Mouse (Mus musculus): ENCODE results near the gene 2410131K14Rik. TPM values are rescaled to one million over a fixed set of nuclear protein-coding genes. Genes with fewer than 3 reads are reported as not detected.

The 2410131K14Rik gene
- polyA plus RNA-seq, 1 experiment from 2014 or later, result 1.2 TPM

DNA sequence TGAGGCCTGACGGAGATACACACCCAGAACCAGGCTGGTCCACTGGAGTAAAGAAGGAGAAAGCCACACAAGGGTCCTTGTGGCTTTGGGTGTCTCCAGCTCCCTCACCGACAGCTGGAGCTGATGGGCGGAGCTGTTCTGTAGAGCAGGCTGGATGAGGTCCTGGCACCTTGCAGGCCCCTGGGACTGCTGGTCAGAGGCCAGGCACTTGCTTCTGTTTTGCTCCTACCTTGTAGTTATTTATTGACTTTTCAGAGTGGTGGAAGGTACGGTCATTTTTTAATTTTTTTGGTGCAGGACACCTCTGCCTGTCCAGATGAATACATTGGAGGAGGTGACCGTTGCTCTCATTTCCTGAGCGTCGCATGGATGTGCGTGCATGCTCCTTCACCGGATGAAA, 16.2 kb downstream of the 2410131K14Rik start:
- Histone ChIP-seq H3K9me3 (replicated peaks) (no peaks in the 10 kb centered on the region), H3K27me3 (no peaks in the 10 kb centered on the region), H3K9ac (no peak overlapping the region), H3K4me3 (replicated peaks) (no peak overlapping the region), H3K4me1 (replicated peaks) (peaks cover 7% of the 10 kb centered on the region; the same call in 1 of the 2 replicates), H3K36me3 (replicated peaks) (peaks cover 11% of the 10 kb centered on the region; the same call in 1 of the 2 replicates), H3K27ac (replicated peaks) (no peak overlapping the region), H3K4me2 (no peak overlapping the region)
- WGBS (ENCODE audit: insufficient replicate concordance), result 80% methylated on average over 9 of the region's 9 CpGs
- no peak for ATAC-seq (ENCODE audit: insufficient read depth)

GRCm38 (mm10) chr5:118262418-118262817, 17.4 kb downstream of the 2410131K14Rik start:
- peaks cover 11% of the 10 kb centered on the region; the same call in 1 of the 2 replicates for H3K4me1 ChIP-seq (replicated peaks)
- no peak overlapping the region for H3K9ac ChIP-seq
- H3K4me2 ChIP-seq, result no peak overlapping the region
- 0 out of 2 replicates have a peak, but pooled peaks cover 9% of the 10 kb centered on the region for H3K36me3 ChIP-seq (replicated peaks)
- no peak overlapping the region for H3K27ac ChIP-seq (replicated peaks)
- H3K9me3 ChIP-seq (replicated peaks), result no peaks in the 10 kb centered on the region
- WGBS (ENCODE audit: insufficient replicate concordance), result 71% methylated on average over 8 of the region's 8 CpGs
- H3K4me3 ChIP-seq (replicated peaks), result no peak overlapping the region
- H3K27me3 ChIP-seq, result no peaks in the 10 kb centered on the region
- ATAC-seq (ENCODE audit: insufficient read depth), result no peak

DNA sequence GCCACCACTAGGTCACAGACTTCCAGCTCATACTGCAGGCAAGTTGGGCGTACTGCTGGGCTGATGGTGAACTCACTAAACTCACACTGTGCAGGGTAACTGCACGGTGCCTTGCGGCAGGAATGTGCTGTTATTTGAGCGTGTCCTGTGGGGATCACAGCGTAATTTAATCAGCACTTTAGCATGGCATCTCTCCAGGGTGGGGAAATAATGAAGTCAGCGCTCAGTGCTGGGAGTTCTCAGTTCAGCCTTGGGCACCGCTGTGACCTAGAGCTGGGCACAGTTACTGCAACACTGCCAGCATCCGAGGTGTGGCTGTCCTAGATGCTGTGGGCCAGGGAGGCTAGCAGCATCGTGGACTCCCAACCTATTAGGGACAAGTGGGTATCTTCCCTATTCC, 19.3 kb downstream of the 2410131K14Rik start:
- no peak overlapping the region for H3K27ac ChIP-seq (replicated peaks)
- ATAC-seq (ENCODE audit: insufficient read depth), result no peak

DNA sequence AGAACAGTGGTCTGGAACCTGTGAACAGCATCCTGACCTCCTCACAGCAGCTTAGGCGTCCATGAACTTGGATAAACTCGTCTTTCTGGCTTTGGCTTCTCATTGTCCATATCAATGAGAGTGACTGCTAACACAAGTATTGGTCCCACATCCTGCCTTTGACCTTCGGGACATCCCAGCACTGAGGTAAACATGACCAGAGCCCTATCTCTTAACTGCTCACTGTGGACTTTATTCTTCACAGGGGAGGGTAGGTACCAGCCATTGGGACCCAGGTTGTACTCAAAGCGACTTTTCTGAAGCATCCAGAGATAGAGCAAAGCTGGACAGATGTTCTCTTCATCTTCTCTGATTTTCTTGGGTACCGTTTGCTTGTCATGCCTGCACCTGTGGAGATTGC, 20.3 kb downstream of the 2410131K14Rik start:
- Histone ChIP-seq H3K4me2 (no peak overlapping the region), H3K9ac (no peak overlapping the region), H3K4me3 (replicated peaks) (no peak overlapping the region), H3K9me3 (replicated peaks) (no peaks in the 10 kb centered on the region), H3K36me3 (replicated peaks) (0 out of 2 replicates have a peak, but pooled peaks cover 6% of the 10 kb centered on the region), H3K27me3 (peaks cover 19% of the 10 kb centered on the region; the same call in 1 of the 2 replicates), H3K27ac (replicated peaks) (no peak overlapping the region), H3K4me1 (replicated peaks) (peaks cover 11% of the 10 kb centered on the region; the same call in 1 of the 2 replicates)
- peak; percentile 41; the same call in 1 of the 2 replicates for ATAC-seq (ENCODE audit: insufficient read depth)
- 46% methylated on average over 5 of the region's 5 CpGs for WGBS (ENCODE audit: insufficient replicate concordance)

More for the DNA sequence above, 19.3 kb downstream of the 2410131K14Rik start:
- H3K9me3 ChIP-seq (replicated peaks), result no peaks in the 10 kb centered on the region
- H3K4me2 ChIP-seq, result no peak overlapping the region
- 76% methylated on average over 9 of the region's 9 CpGs for WGBS (ENCODE audit: insufficient replicate concordance)
- 0 out of 2 replicates have a peak, but pooled peaks cover 6% of the 10 kb centered on the region for H3K36me3 ChIP-seq (replicated peaks)
- peaks cover 13% of the 10 kb centered on the region; the same call in 1 of the 2 replicates for H3K4me1 ChIP-seq (replicated peaks)
- H3K9ac ChIP-seq, result no peak overlapping the region
- no peak overlapping the region for H3K4me3 ChIP-seq (replicated peaks)
- H3K27me3 ChIP-seq, result peaks cover 10% of the 10 kb centered on the region; the same call in 1 of the 2 replicates

DNA sequence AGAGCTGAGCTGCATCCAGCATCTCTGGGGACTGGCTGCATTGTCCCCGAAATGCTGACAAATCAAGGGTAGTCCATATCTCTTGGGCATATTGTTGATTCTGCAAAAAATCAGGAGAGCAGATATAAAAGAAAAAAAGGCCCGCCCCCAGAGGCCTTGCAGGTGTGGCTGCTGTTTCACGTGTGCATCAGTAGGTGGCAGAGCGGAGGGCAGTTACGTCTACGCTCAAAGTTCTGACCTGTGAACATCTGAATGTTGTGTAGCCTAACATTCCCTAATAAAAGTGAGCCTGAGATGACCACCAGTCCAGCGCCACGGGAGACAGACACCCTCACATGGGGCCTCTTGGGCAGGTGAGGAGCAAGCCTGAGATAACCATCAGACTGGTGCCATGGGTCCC, 21.3 kb downstream of the 2410131K14Rik start:
- Histone ChIP-seq H3K4me3 (replicated peaks) (no peak overlapping the region), H3K9ac (no peak overlapping the region), H3K27me3 (peaks cover 27% of the 10 kb centered on the region; the same call in 1 of the 2 replicates), H3K36me3 (replicated peaks) (0 out of 2 replicates have a peak, but pooled peaks cover 4% of the 10 kb centered on the region), H3K4me1 (replicated peaks) (peaks cover 11% of the 10 kb centered on the region; the same call in 1 of the 2 replicates), H3K27ac (replicated peaks) (no peak overlapping the region), H3K4me2 (no peak overlapping the region), H3K9me3 (replicated peaks) (no peaks in the 10 kb centered on the region)
- no peak for ATAC-seq (ENCODE audit: insufficient read depth)
- 30% methylated on average over 8 of the region's 8 CpGs for WGBS (ENCODE audit: insufficient replicate concordance)

GRCm38 (mm10) chr5:118268987-118269386, 24.0 kb downstream of the 2410131K14Rik start:
- H3K4me2 ChIP-seq, result no peak overlapping the region
- H3K36me3 ChIP-seq (replicated peaks), result no peaks in the 10 kb centered on the region
- peaks cover 49% of the 10 kb centered on the region for H3K27me3 ChIP-seq
- no peak overlapping the region for H3K4me3 ChIP-seq (replicated peaks)
- ATAC-seq (ENCODE audit: insufficient read depth), result peak; percentile 26; the same call in 1 of the 2 replicates
- H3K9me3 ChIP-seq (replicated peaks), result no peaks in the 10 kb centered on the region
- no peak overlapping the region for H3K9ac ChIP-seq
- H3K27ac ChIP-seq (replicated peaks), result no peak overlapping the region
- WGBS (ENCODE audit: insufficient replicate concordance), result 2% methylated on average over 13 of the region's 13 CpGs
- H3K4me1 ChIP-seq (replicated peaks), result peaks cover 14% of the 10 kb centered on the region; the same call in 1 of the 2 replicates

GRCm38 (mm10) chr5:118271449-118272110, 26.6 kb downstream of the 2410131K14Rik start:
- Histone ChIP-seq H3K4me3 (replicated peaks) (no peak overlapping the region), H3K4me1 (replicated peaks) (peaks cover 7% of the 10 kb centered on the region; the same call in 1 of the 2 replicates), H3K27me3 (peaks cover 56% of the 10 kb centered on the region), H3K9ac (no peak overlapping the region), H3K9me3 (replicated peaks) (no peaks in the 10 kb centered on the region), H3K36me3 (replicated peaks) (no peaks in the 10 kb centered on the region), H3K4me2 (no peak overlapping the region), H3K27ac (replicated peaks) (no peak overlapping the region)
- WGBS (ENCODE audit: insufficient replicate concordance), result 27% methylated on average over 10 of the region's 10 CpGs
- ATAC-seq (ENCODE audit: insufficient read depth), result no peak

DNA sequence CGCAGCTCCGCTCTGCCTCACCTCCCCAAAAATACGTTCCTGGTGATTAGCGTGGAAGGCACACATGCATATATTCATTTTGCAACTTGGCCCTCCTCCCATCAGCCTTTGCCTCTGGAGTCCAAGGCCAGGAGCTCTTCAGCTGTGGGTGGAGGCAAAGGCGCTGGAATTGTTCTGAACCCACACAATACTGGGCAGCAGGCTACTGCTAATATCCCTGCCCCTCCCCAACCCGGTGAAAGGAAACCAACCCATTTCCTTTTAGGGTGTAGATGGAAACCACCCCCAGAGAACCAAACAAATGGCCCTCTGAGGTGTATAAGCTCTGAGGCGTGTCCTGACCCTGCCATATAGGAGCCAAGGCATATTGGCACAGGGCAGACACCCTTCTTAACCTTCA, 28.4 kb downstream of the 2410131K14Rik start:
- 56% methylated on average over 7 of the region's 7 CpGs for WGBS (ENCODE audit: insufficient replicate concordance)
- Histone ChIP-seq H3K36me3 (replicated peaks) (no peaks in the 10 kb centered on the region), H3K9ac (no peak overlapping the region), H3K27me3 (peaks cover 56% of the 10 kb centered on the region), H3K4me1 (replicated peaks) (peaks cover 7% of the 10 kb centered on the region; the same call in 1 of the 2 replicates), H3K4me2 (no peak overlapping the region), H3K9me3 (replicated peaks) (no peaks in the 10 kb centered on the region), H3K27ac (replicated peaks) (no peak overlapping the region), H3K4me3 (replicated peaks) (no peak overlapping the region)
- no peak for ATAC-seq (ENCODE audit: insufficient read depth)

- Histone ChIP-seq H3K27ac (replicated peaks) (no peak overlapping the region), H3K9me3 (replicated peaks) (no peaks in the 10 kb centered on the region), H3K4me1 (replicated peaks) (0 out of 2 replicates have a peak, but pooled peaks cover 3% of the 10 kb centered on the region), H3K4me2 (no peak overlapping the region), H3K4me3 (replicated peaks) (no peak overlapping the region), H3K9ac (no peak overlapping the region), H3K27me3 (peaks cover 47% of the 10 kb centered on the region), H3K36me3 (replicated peaks) (no peaks in the 10 kb centered on the region)
- 47% methylated on average over 9 of the region's 9 CpGs for WGBS (ENCODE audit: insufficient replicate concordance)
- ATAC-seq (ENCODE audit: insufficient read depth), result no peak
Measured at GRCm38 (mm10) chr5:118274546-118274945, 29.5 kb downstream of the 2410131K14Rik start.

- Histone ChIP-seq H3K27ac (replicated peaks) (no peak overlapping the region), H3K9me3 (replicated peaks) (no peaks in the 10 kb centered on the region), H3K27me3 (peaks cover 33% of the 10 kb centered on the region), H3K36me3 (replicated peaks) (no peaks in the 10 kb centered on the region), H3K4me1 (replicated peaks) (0 out of 2 replicates have a peak, but pooled peaks cover 3% of the 10 kb centered on the region), H3K4me3 (replicated peaks) (no peak overlapping the region), H3K9ac (no peak overlapping the region), H3K4me2 (no peak overlapping the region)
- ATAC-seq (ENCODE audit: insufficient read depth), result no peak
- WGBS (ENCODE audit: insufficient replicate concordance), result 40% methylated on average over 7 of the region's 7 CpGs
Measured at GRCm38 (mm10) chr5:118276281-118276680, 31.3 kb downstream of the 2410131K14Rik start.

- Histone ChIP-seq H3K27me3 (peaks cover 31% of the 10 kb centered on the region), H3K4me2 (no peak overlapping the region), H3K4me1 (replicated peaks) (0 out of 2 replicates have a peak, but pooled peaks cover 3% of the 10 kb centered on the region), H3K27ac (replicated peaks) (no peak overlapping the region), H3K4me3 (replicated peaks) (no peak overlapping the region), H3K36me3 (replicated peaks) (no peaks in the 10 kb centered on the region), H3K9ac (no peak overlapping the region), H3K9me3 (replicated peaks) (no peaks in the 10 kb centered on the region)
- ATAC-seq (ENCODE audit: insufficient read depth), result no peak
- WGBS (ENCODE audit: insufficient replicate concordance), result 40% methylated on average over 8 of the region's 8 CpGs
Measured at GRCm38 (mm10) chr5:118276711-118277110, 31.7 kb downstream of the 2410131K14Rik start.
